Mouse (Mus musculus): ENCODE results near the gene Ddah1. TPM values are rescaled to one million over a fixed set of nuclear protein-coding genes. Genes with fewer than 3 reads are reported as not detected.
A peak's percentile ranks its signal among the peaks of the same experiment; 100 is the strongest.

The Ddah1 gene
- polyA plus RNA-seq, 1 experiment, result 43.7 TPM

- Histone ChIP-seq H3K4me1 (ENCODE audit: control insufficient read depth, insufficient read depth, low read length) (peaks cover 6% of the 10 kb centered on the region), H3K9me3 (replicated peaks; ENCODE audit: control insufficient read depth, insufficient read depth, low read length, poor library complexity, severe bottlenecking) (no peaks in the 10 kb centered on the region), H3K4me3 (ENCODE audit: low read depth, low read length) (no peak overlapping the region), H3K9ac (ENCODE audit: low read depth, poor library complexity, severe bottlenecking) (no peak overlapping the region), H3K27ac (ENCODE audit: insufficient read depth, low read length) (peak overlapping the region; percentile 5; the same call in 1 of the 2 replicates), H3K27me3 (ENCODE audit: control insufficient read depth, insufficient read depth, low read length, poor library complexity, severe bottlenecking) (no peaks in the 10 kb centered on the region), H3K36me3 (ENCODE audit: control insufficient read depth, insufficient read depth, low read length, poor library complexity, severe bottlenecking) (no peaks in the 10 kb centered on the region)
- TF ChIP-seq POLR2A (IDR thresholded peaks at IDR 0.05; ENCODE audit: insufficient read depth, low read length), result no peak
- peak; percentile 66; the same call in 1 of the 2 replicates for TF ChIP-seq EP300 (IDR thresholded peaks at IDR 0.05; ENCODE audit: insufficient read depth, low read depth, low read length)
- no peak for TF ChIP-seq CTCF (IDR thresholded peaks at IDR 0.05; ENCODE audit: low read depth, low read length)
Measured at GRCm38 (mm10) chr3:145730092-145730491, 28.4 kb upstream of the Ddah1 start.

DNA sequence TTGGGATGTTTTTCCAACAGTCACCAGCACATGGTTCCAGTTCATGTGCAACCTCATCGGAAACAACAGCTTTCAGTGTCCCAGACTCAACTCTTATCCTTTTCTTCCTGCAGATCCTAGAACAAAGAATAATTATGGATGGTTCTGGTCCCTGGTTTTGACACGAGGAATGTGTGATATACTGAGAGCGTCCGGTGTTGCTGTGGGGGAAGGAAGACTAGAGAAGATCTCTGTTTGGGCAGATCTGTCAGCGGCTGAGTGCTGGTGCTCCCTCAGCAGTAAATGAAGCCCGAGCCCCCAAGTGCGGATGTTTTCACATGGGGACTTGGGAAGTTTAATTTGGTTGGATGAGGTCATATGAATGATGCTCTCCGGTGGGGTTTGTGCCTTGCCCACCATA lies 23.6 kb upstream of the Ddah1 start:
- Histone ChIP-seq H3K36me3 (ENCODE audit: control insufficient read depth, insufficient read depth, low read length, poor library complexity, severe bottlenecking) (no peaks in the 10 kb centered on the region), H3K27me3 (ENCODE audit: control insufficient read depth, insufficient read depth, low read length, poor library complexity, severe bottlenecking) (no peaks in the 10 kb centered on the region), H3K9me3 (replicated peaks; ENCODE audit: control insufficient read depth, insufficient read depth, low read length, poor library complexity, severe bottlenecking) (peaks cover 7% of the 10 kb centered on the region), H3K27ac (ENCODE audit: insufficient read depth, low read length) (no peak overlapping the region), H3K4me1 (ENCODE audit: control insufficient read depth, insufficient read depth, low read length) (peaks cover 1% of the 10 kb centered on the region), H3K4me3 (ENCODE audit: low read depth, low read length) (no peak overlapping the region), H3K9ac (ENCODE audit: low read depth, poor library complexity, severe bottlenecking) (no peak overlapping the region)
- TF ChIP-seq POLR2A (IDR thresholded peaks at IDR 0.05; ENCODE audit: insufficient read depth, low read length) (no peak), EP300 (IDR thresholded peaks at IDR 0.05; ENCODE audit: insufficient read depth, low read depth, low read length) (no peak), CTCF (IDR thresholded peaks at IDR 0.05; ENCODE audit: low read depth, low read length) (no peak)

DNA sequence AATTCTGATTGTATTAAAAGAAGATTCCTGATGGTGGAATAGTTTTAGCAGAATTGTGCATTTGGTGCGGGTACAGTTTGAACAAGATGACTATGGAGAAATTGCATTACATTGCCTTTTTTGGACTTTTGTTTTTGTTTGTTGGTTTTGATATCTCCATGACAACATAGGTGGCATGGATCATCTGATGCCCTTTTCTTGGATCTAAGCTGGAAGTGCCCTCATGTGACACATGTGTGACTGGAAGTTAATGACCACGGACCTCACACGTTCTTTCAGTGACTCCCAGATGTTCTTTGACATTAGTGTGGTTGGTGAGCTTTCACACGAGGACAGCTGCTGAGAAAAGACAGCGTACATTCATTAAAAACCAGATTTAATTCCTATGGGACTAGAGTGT lies 21.9 kb upstream of the Ddah1 start:
- Histone ChIP-seq H3K4me3 (ENCODE audit: low read depth, low read length) (no peak overlapping the region), H3K36me3 (ENCODE audit: control insufficient read depth, insufficient read depth, low read length, poor library complexity, severe bottlenecking) (no peaks in the 10 kb centered on the region), H3K9me3 (replicated peaks; ENCODE audit: control insufficient read depth, insufficient read depth, low read length, poor library complexity, severe bottlenecking) (peaks cover 7% of the 10 kb centered on the region), H3K27me3 (ENCODE audit: control insufficient read depth, insufficient read depth, low read length, poor library complexity, severe bottlenecking) (no peaks in the 10 kb centered on the region), H3K27ac (ENCODE audit: insufficient read depth, low read length) (no peak overlapping the region), H3K9ac (ENCODE audit: low read depth, poor library complexity, severe bottlenecking) (no peak overlapping the region), H3K4me1 (ENCODE audit: control insufficient read depth, insufficient read depth, low read length) (no peaks in the 10 kb centered on the region)
- TF ChIP-seq CTCF (IDR thresholded peaks at IDR 0.05; ENCODE audit: low read depth, low read length), result no peak
- no peak for TF ChIP-seq EP300 (IDR thresholded peaks at IDR 0.05; ENCODE audit: insufficient read depth, low read depth, low read length)
- TF ChIP-seq POLR2A (IDR thresholded peaks at IDR 0.05; ENCODE audit: insufficient read depth, low read length), result no peak

DNA sequence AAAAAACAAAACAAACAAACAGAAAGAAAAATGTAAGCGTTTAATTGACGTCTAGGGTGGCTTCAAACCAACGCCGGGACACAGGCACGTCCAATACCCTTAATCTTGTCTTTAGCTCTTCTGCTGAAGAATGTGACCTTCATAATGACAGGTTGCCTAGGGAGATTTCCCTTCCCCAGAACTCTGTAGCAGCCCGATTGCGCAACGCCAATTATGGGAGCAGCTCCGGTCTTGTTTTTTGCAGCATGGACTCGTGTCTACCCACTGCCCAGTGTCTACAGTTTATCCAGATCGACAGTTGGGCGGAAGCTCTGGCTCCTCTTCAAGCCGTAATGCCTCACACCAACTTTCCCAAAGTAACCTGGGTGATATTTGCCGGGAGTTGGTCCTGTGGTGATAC lies 19.8 kb upstream of the Ddah1 start:
- no peak overlapping the region for H3K4me3 ChIP-seq (ENCODE audit: low read depth, low read length)
- no peaks in the 10 kb centered on the region for H3K4me1 ChIP-seq (ENCODE audit: control insufficient read depth, insufficient read depth, low read length)
- no peak for TF ChIP-seq POLR2A (IDR thresholded peaks at IDR 0.05; ENCODE audit: insufficient read depth, low read length)
- no peak for TF ChIP-seq CTCF (IDR thresholded peaks at IDR 0.05; ENCODE audit: low read depth, low read length)
- no peak for TF ChIP-seq EP300 (IDR thresholded peaks at IDR 0.05; ENCODE audit: insufficient read depth, low read depth, low read length)
- H3K36me3 ChIP-seq (ENCODE audit: control insufficient read depth, insufficient read depth, low read length, poor library complexity, severe bottlenecking), result no peaks in the 10 kb centered on the region
- H3K27ac ChIP-seq (ENCODE audit: insufficient read depth, low read length), result no peak overlapping the region
- H3K9ac ChIP-seq (ENCODE audit: low read depth, poor library complexity, severe bottlenecking), result no peak overlapping the region
- H3K27me3 ChIP-seq (ENCODE audit: control insufficient read depth, insufficient read depth, low read length, poor library complexity, severe bottlenecking), result no peaks in the 10 kb centered on the region
- H3K9me3 ChIP-seq (replicated peaks; ENCODE audit: control insufficient read depth, insufficient read depth, low read length, poor library complexity, severe bottlenecking), result peaks cover 7% of the 10 kb centered on the region

GRCm38 (mm10) chr3:145739904-145740303 lies 18.6 kb upstream of the Ddah1 start:
- H3K27ac ChIP-seq (ENCODE audit: insufficient read depth, low read length), result no peak overlapping the region
- no peaks in the 10 kb centered on the region for H3K4me1 ChIP-seq (ENCODE audit: control insufficient read depth, insufficient read depth, low read length)
- no peaks in the 10 kb centered on the region for H3K27me3 ChIP-seq (ENCODE audit: control insufficient read depth, insufficient read depth, low read length, poor library complexity, severe bottlenecking)
- no peak overlapping the region for H3K9ac ChIP-seq (ENCODE audit: low read depth, poor library complexity, severe bottlenecking)
- H3K36me3 ChIP-seq (ENCODE audit: control insufficient read depth, insufficient read depth, low read length, poor library complexity, severe bottlenecking), result no peaks in the 10 kb centered on the region
- H3K9me3 ChIP-seq (replicated peaks; ENCODE audit: control insufficient read depth, insufficient read depth, low read length, poor library complexity, severe bottlenecking), result peaks cover 7% of the 10 kb centered on the region
- no peak for TF ChIP-seq CTCF (IDR thresholded peaks at IDR 0.05; ENCODE audit: low read depth, low read length)
- TF ChIP-seq EP300 (IDR thresholded peaks at IDR 0.05; ENCODE audit: insufficient read depth, low read depth, low read length), result no peak
- TF ChIP-seq POLR2A (IDR thresholded peaks at IDR 0.05; ENCODE audit: insufficient read depth, low read length), result no peak
- no peak overlapping the region for H3K4me3 ChIP-seq (ENCODE audit: low read depth, low read length)

- Histone ChIP-seq H3K27me3 (ENCODE audit: control insufficient read depth, insufficient read depth, low read length, poor library complexity, severe bottlenecking) (no peaks in the 10 kb centered on the region), H3K9me3 (replicated peaks; ENCODE audit: control insufficient read depth, insufficient read depth, low read length, poor library complexity, severe bottlenecking) (peaks cover under 1% of the 10 kb centered on the region; the same call in 1 of the 2 replicates), H3K4me1 (ENCODE audit: control insufficient read depth, insufficient read depth, low read length) (no peaks in the 10 kb centered on the region), H3K4me3 (ENCODE audit: low read depth, low read length) (no peak overlapping the region), H3K36me3 (ENCODE audit: control insufficient read depth, insufficient read depth, low read length, poor library complexity, severe bottlenecking) (no peaks in the 10 kb centered on the region), H3K9ac (ENCODE audit: low read depth, poor library complexity, severe bottlenecking) (no peak overlapping the region), H3K27ac (ENCODE audit: insufficient read depth, low read length) (no peak overlapping the region)
- TF ChIP-seq EP300 (IDR thresholded peaks at IDR 0.05; ENCODE audit: insufficient read depth, low read depth, low read length) (no peak), POLR2A (IDR thresholded peaks at IDR 0.05; ENCODE audit: insufficient read depth, low read length) (no peak), CTCF (IDR thresholded peaks at IDR 0.05; ENCODE audit: low read depth, low read length) (no peak)
Measured at GRCm38 (mm10) chr3:145743050-145743449, 15.4 kb upstream of the Ddah1 start.

All from ES-Bruce4 (cell line).